Mouse (Mus musculus) ES-E14 (cell line): ENCODE results near the gene Hectd4. TPM values are rescaled to one million over a fixed set of nuclear protein-coding genes. Genes with fewer than 3 reads are reported as not detected.
"Not testable (repeated sequence)": the region's sequence is repeated elsewhere in the genome, so short reads cannot be mapped to it uniquely, and the experiment has no call there.

Experiments used
- DNase-seq: peaks from one replicate; pipeline ENCODE4 v3.0.0-alpha.2; 2013; ENCODE audit warnings: low read depth, low spot score
- H3K27ac ChIP-seq: 2 replicates; pipeline ENCODE4 v1.5.1; 2012; ENCODE audit warnings: low read depth, mild to moderate bottlenecking, low read length, moderate library complexity, mixed read lengths; ENCODE audit not compliant: poor library complexity, insufficient read depth, severe bottlenecking
- H3K36me3 ChIP-seq: 2 replicates; pipeline ENCODE4 v1.6.1; 2012; ENCODE audit warnings: mild to moderate bottlenecking, low read length, moderate library complexity, mixed read lengths; ENCODE audit not compliant: control insufficient read depth, poor library complexity, insufficient read depth, severe bottlenecking
- H3K4me1 ChIP-seq, 2 experiments: fragments of 150-350 bp in 1 of 2; sonication (generic) in 1 of 2; 2 replicates each; pipeline ENCODE4 v1.6.1; 2012; ENCODE audit warnings: low read length in 2 of 2, mild to moderate bottlenecking in 1 of 2, mixed read lengths in 1 of 2; ENCODE audit not compliant: control insufficient read depth in 2 of 2, insufficient read depth in 2 of 2, poor library complexity in 1 of 2
- H3K4me3 ChIP-seq, 2 experiments: fragments of 150-350 bp in 1 of 2; sonication (generic) in 1 of 2; 2 replicates each; pipeline ENCODE4 v1.5.1; 2012; ENCODE audit warnings: low read length in 2 of 2, low read depth in 1 of 2, mild to moderate bottlenecking in 1 of 2, mixed read lengths in 1 of 2; ENCODE audit not compliant: insufficient read depth in 1 of 2, poor library complexity in 1 of 2, severe bottlenecking in 1 of 2
- H3K9ac ChIP-seq: 2 replicates; pipeline ENCODE4 v1.6.1; 2012; ENCODE audit warnings: low read depth, mild to moderate bottlenecking, low read length, mixed read lengths; ENCODE audit not compliant: poor library complexity, insufficient read depth, severe bottlenecking
- H3K9me3 ChIP-seq: fragments of 150-350 bp; sonication (generic); 2 replicates; pipeline ENCODE4 v1.6.1; 2012; ENCODE audit warnings: low read depth, mild to moderate bottlenecking, low read length; ENCODE audit not compliant: control insufficient read depth, insufficient read depth
- CHD2 ChIP-seq: IDR thresholded peaks from 2 replicates; pipeline ENCODE4 v1.6.1; 2014; ENCODE audit warnings: mild to moderate bottlenecking, low read depth, low read length, inconsistent platforms
- HCFC1 ChIP-seq: IDR thresholded peaks from 2 replicates; pipeline ENCODE4 v1.6.1; 2012; ENCODE audit warnings: low read length, inconsistent platforms, borderline replicate concordance; ENCODE audit not compliant: insufficient read depth
- MAFK ChIP-seq: IDR thresholded peaks from 2 replicates; pipeline ENCODE4 v1.6.1; 2014; ENCODE audit warnings: mild to moderate bottlenecking, low read depth, low read length, inconsistent platforms; ENCODE audit not compliant: insufficient read depth
- ZC3H11A ChIP-seq: IDR thresholded peaks from 2 replicates; pipeline ENCODE4 v1.6.1; 2012; ENCODE audit warnings: low read depth, mild to moderate bottlenecking, inconsistent platforms, low read length, borderline replicate concordance
- ZNF384 ChIP-seq: IDR thresholded peaks from 2 replicates; pipeline ENCODE4 v1.6.1; 2012; ENCODE audit warnings: low read depth, low read length, inconsistent platforms
- in situ Hi-C, 2 experiments: fragments of 600-800 bp; cut with MboI; formaldehyde crosslinking; loops; one replicate each; pipeline ENCODE4 v1.15.1; 2025; ENCODE audit warnings: low sequenced_read_pairs in 2 of 2, inconsistent platforms in 1 of 2; ENCODE audit not compliant: unreplicated experiment in 2 of 2
- total RNA-seq: library from RNA; depleted of rRNA; stranded (reverse); fragments of 300-350 nt; gene quantifications from 2 replicates; pipeline ENCODE4 v1.2.3, GENCODE M21; 2012

Hectd4 gene
- total RNA-seq, 1 experiment = 14.2 TPM

GRCm38 (mm10) chr5:121215380-121216125 is 4.5 kb upstream of the Hectd4 start:
- no peak for DNase-seq
- no peak overlapping the region for H3K27ac ChIP-seq
- TF ChIP-seq ZC3H11A (peak; percentile 40; the same call in 1 of the 2 replicates), ZNF384 (peak; percentile 25; the same call in 1 of the 2 replicates), HCFC1 (no peak)
- in situ Hi-C loops = loop anchor here in 1 of 2 experiments (10.0 kb wide), 1 partner anchor 169 kb away; the partner anchor contains the start of gene Trafd1
- no peaks in the 10 kb centered on the region for H3K9me3 ChIP-seq
- H3K36me3 ChIP-seq = peaks cover 16% of the 10 kb centered on the region
- H3K9ac ChIP-seq = no peak overlapping the region
- no peak overlapping the region for H3K4me3 ChIP-seq
- H3K4me1 ChIP-seq = no peaks in the 10 kb centered on the region

GRCm38 (mm10) chr5:121216126-121216446 is 3.9 kb upstream of the Hectd4 start:
- no peak overlapping the region for H3K9ac ChIP-seq
- peaks cover 12% of the 10 kb centered on the region for H3K36me3 ChIP-seq
- H3K9me3 ChIP-seq = no peaks in the 10 kb centered on the region
- H3K4me1 ChIP-seq = no peaks in the 10 kb centered on the region
- no peak overlapping the region for H3K4me3 ChIP-seq
- no peak for TF ChIP-seq MAFK
- in situ Hi-C loops = loop anchor here in 1 of 2 experiments (10.0 kb wide), 1 partner anchor 169 kb away; the partner anchor contains the start of gene Trafd1
- H3K27ac ChIP-seq = no peak overlapping the region
- DNase-seq = no peak

DNA sequence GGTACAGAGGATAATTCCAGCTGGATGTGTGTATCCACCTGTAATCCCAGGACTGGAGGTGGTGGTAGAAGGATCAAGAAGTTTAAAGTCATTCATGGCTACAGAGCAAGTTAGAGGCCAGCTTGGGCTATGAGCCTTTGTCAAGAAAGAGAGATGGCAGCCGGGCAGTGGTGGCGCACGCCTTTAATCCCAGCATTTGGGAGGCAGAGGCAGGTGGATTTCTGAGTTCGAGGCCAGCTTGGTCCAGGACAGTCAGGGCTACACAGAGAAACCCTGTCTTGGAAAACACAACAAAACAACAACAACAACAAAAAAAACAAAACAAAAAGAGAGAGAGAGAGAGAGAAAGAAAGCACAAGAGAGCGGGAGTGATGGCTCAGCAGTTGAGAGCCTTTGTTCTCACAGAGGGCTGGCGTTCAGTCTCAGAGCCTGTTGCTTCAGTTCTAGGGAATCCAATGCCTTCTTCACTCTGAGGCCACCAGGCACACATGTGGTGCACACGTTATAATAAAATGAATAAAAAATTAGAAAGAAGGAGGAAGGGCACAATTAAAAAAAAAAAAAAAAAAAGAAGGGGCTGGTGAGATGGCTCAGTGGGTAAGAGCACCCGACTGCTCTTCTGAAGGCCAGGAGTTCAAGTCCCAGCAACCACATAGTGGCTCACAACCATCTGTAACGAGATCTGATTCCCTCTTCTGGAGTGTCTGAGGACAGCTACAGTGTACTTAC is 3.3 kb upstream of the Hectd4 start:
- in situ Hi-C loops = loop anchor here in 1 of 2 experiments (10.0 kb wide), 1 partner anchor 168 kb away; the partner anchor contains the start of gene Trafd1
- TF ChIP-seq ZNF384 = 0 out of 2 replicates have a peak, but pooled peaks have one; percentile 12
- not testable (repeated sequence) for H3K27ac ChIP-seq

GRCm38 (mm10) chr5:121217313-121217634 is 2.7 kb upstream of the Hectd4 start:
- Histone ChIP-seq H3K4me1 (peaks cover 0 to 2% of the 10 kb centered on the region in 2 experiments; a peak in 1 of 4 replicates), H3K4me3 (no peak overlapping the region), H3K27ac (no peak overlapping the region), H3K9ac (no peak overlapping the region), H3K36me3 (no peaks in the 10 kb centered on the region; the same call in 1 of the 2 replicates), H3K9me3 (no peaks in the 10 kb centered on the region)
- in situ Hi-C loops = loop anchor here in 1 of 2 experiments (10.0 kb wide), 1 partner anchor 168 kb away; the partner anchor contains the start of gene Trafd1
- no peak for DNase-seq
- TF ChIP-seq ZNF384 = no peak
- TF ChIP-seq ZC3H11A = no peak
- TF ChIP-seq MAFK = no peak
- TF ChIP-seq HCFC1 = no peak
- no peak for TF ChIP-seq CHD2

More for the DNA sequence above, 3.3 kb upstream of the Hectd4 start:
- H3K4me1 ChIP-seq, H3K9me3 ChIP-seq, DNase-seq, H3K36me3 ChIP-seq, H3K9ac ChIP-seq, H3K4me3 ChIP-seq: not testable (repeated sequence)
